Mouse (Mus musculus): ENCODE measurements around the gene Tmem94. TPM values are rescaled to one million over a fixed set of nuclear protein-coding genes. Genes with fewer than 3 reads are reported as not detected.
A peak's percentile ranks its signal among the peaks of the same experiment; 100 is the strongest.

The Tmem94 gene
- total and polyA plus RNA-seq, 3 experiments, result 6.4 to 27.4 (median 15.0) TPM

DNA sequence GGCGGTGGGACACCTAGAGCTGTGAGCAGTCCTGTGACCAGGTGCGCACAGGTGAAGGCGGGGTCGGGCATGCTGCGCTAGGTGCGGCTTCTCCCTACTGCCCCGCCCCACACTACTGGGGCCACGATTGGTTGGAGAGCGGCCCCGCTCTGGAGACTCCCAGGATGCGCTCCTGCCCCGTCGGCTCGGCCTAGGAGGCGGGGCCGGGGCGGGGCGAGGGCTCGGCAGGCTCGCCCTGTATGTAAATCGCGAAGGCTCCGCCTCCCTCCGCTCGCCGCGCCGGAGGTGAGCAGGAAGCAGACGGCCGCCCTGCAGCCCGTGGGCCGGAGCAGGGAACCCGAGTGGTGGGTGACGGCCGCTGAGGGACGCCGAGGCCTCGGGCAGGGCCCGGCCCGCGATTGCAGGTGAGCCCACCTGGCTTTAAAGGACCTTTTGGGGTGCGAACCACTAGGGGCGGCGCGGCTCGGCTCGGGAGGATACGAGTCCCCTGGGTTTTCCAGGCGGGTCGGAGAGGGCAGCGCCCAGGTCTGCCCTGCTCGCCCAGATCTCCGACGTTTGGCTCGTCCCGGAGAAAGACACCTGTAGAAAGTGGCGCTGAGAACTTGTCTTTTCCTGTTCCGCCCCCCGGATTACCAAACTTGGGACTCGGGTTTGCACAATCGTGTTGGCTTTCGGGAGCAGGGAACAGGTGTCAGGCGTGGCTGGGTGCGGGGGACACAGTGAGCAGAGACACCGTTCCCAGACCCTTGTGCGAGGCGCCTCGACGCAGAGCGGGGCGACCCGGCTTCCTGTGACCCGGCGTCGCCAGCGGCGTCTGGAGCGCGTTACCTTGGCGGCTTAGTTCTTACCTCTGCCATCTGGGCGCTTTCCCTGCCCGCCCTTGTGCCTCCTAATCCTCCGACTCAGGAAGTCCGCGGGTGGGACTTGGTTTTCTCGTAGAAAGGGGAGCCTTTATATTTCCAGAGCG is 58.8 kb downstream of the Tmem94 start, which contains the start of gene Llgl2:
TSS of gene Llgl2 (plus strand) at position 276 of the 967 bp plus-strand sequence.
- Histone ChIP-seq H3K4me3 (replicated peaks in 1 of 3; ENCODE audit: low read depth in 2 of 3, low read length in 2 of 3, poor library complexity in 1 of 3) (peak within 1 kb of the TSS; percentile 58 to 73 (median 65)), H3K9me3 (replicated peaks; ENCODE audit: low read length) (no peaks in the 10 kb centered on the region), H3K36me3 (replicated peaks in 1 of 2; ENCODE audit: control insufficient read depth in 1 of 2, insufficient read depth in 1 of 2, low read length in 1 of 2) (peaks cover 28 to 45% of the 10 kb centered on the region in 2 experiments), H3K4me1 (ENCODE audit: control insufficient read depth in 1 of 2, insufficient read depth in 2 of 2) (peaks cover 5 to 29% of the 10 kb centered on the region in 2 experiments; a peak in 3 of 4 replicates), H3K9ac (ENCODE audit: insufficient read depth, low read depth) (peak within 1 kb of the TSS; percentile 65), H3K27ac (ENCODE audit: insufficient read depth, low read depth) (no peak within 1 kb of the TSS), H3K4me2 (ENCODE audit: insufficient read depth, low read depth, poor library complexity, severe bottlenecking) (peak within 1 kb of the TSS; percentile 93), H3K27me3 (replicated peaks) (no peaks in the 10 kb centered on the region), H3K79me2 (replicated peaks; ENCODE audit: control insufficient read depth, extremely low read depth, insufficient read depth, poor library complexity, severe bottlenecking) (no peaks in the 10 kb centered on the region)
- DNase-seq (ENCODE audit: extremely low read depth), result peak; percentile 88
- dilution Hi-C loops (cut with MboI; ENCODE audit: extremely low pct_ligation_motif_present, extremely low pct_unique_long_range_greater_than_20kb, low sequenced_read_pairs) (no loop called here), in situ Hi-C loops (cut with MboI; ENCODE audit: low pct_ligation_motif_present, low pct_unique_long_range_greater_than_20kb, low sequenced_read_pairs) (no loop called here)
- TF ChIP-seq MAX (IDR thresholded peaks at IDR 0.05; ENCODE audit: low read length) (no peak), MYC (IDR thresholded peaks at IDR 0.05; ENCODE audit: low read depth, low read length) (no peak), POLR2A (IDR thresholded peaks at IDR 0.05; ENCODE audit: low read depth, low read length) (peak; percentile 90), ZMIZ1 (IDR thresholded peaks at IDR 0.05; ENCODE audit: low read depth, low read length) (peak; percentile 90), TBP (conservative IDR thresholded peaks at IDR 0.05; ENCODE audit: low read depth, low read length) (no peak), HCFC1 (IDR thresholded peaks at IDR 0.05; ENCODE audit: low read depth, low read length) (no peak; the same call in 1 of the 2 replicates), ZC3H11A (IDR thresholded peaks at IDR 0.05; ENCODE audit: low read depth, low read length) (no peak), ETS1 (conservative IDR thresholded peaks at IDR 0.05; ENCODE audit: low read depth, low read length) (no peak), E2F4 (IDR thresholded peaks at IDR 0.05; ENCODE audit: insufficient replicate concordance, low read depth, low read length) (no peak), NELFE (IDR thresholded peaks at IDR 0.05; ENCODE audit: low read depth, low read length) (peak; percentile 88), POLR2AphosphoS2 (IDR thresholded peaks at IDR 0.05; ENCODE audit: low read depth, low read length) (peak; percentile 54), MEF2A (IDR thresholded peaks at IDR 0.05; ENCODE audit: borderline replicate concordance, low read depth, low read length) (0 out of 2 replicates have a peak, but pooled peaks have one; percentile 7), TCF12 (IDR thresholded peaks at IDR 0.05; ENCODE audit: low read depth, low read length) (peak; percentile 59; the same call in 1 of the 2 replicates), ELF1 (IDR thresholded peaks at IDR 0.05; ENCODE audit: low read depth, low read length) (peak; percentile 79), CHD2 (IDR thresholded peaks at IDR 0.05; ENCODE audit: low read length) (peak; percentile 63), RCOR1 (conservative IDR thresholded peaks at IDR 0.05; ENCODE audit: low read depth, low read length) (no peak), CTCF (conservative IDR thresholded peaks at IDR 0.05 in 1 of 2, IDR thresholded peaks at IDR 0.05 in 1 of 2; ENCODE audit: low read depth in 2 of 2, low read length in 2 of 2) (no peak), RAD21 (IDR thresholded peaks at IDR 0.05; ENCODE audit: low read depth, low read length) (no peak), BHLHE40 (IDR thresholded peaks at IDR 0.05; ENCODE audit: low read depth, low read length) (no peak), JUN (IDR thresholded peaks at IDR 0.05; ENCODE audit: insufficient read depth, low read depth, low read length) (no peak), SMC3 (IDR thresholded peaks at IDR 0.05; ENCODE audit: low read depth, low read length) (no peak), CHD1 (IDR thresholded peaks at IDR 0.05; ENCODE audit: low read depth, low read length) (no peak), ZKSCAN1 (IDR thresholded peaks at IDR 0.05; ENCODE audit: borderline replicate concordance, low read depth, low read length) (no peak), MXI1 (IDR thresholded peaks at IDR 0.05; ENCODE audit: low read depth, low read length) (peak; percentile 36), NRF1 (IDR thresholded peaks at IDR 0.05; ENCODE audit: low read depth, low read length) (peak; percentile 33), UBTF (IDR thresholded peaks at IDR 0.05; ENCODE audit: low read depth, low read length) (no peak), SIN3A (IDR thresholded peaks at IDR 0.05; ENCODE audit: low read length) (peak; percentile 65; the same call in 1 of the 2 replicates), USF1 (IDR thresholded peaks at IDR 0.05; ENCODE audit: low read depth, low read length) (no peak)
